Mouse (Mus musculus) liver, embryonic 14.5 days (tissue): Measurements from ENCODE around the gene F12. TPM values are rescaled to one million over a fixed set of nuclear protein-coding genes. Genes with fewer than 3 reads are reported as not detected.

ENCODE experiments used
- ATAC-seq: fragments of 200-750 bp; cut with Nextera tagmentation; 2 replicates; pipeline ENCODE4 v1.8.0; 2017; ENCODE audit warnings: moderate number of reproducible peaks, mild to moderate bottlenecking, moderate library complexity; ENCODE audit not compliant: insufficient read depth
- DNase-seq, 3 experiments: peaks; one replicate each; pipeline ENCODE4 v3.0.0-alpha.2; 2012 to 2013; ENCODE audit warnings: low read depth in 3 of 3, low spot score in 3 of 3
- H3K27ac ChIP-seq: fragments of 300-500 bp; sonication (generic); 2 replicates; pipeline ENCODE4 v1.5.1; 2014; ENCODE audit warnings: moderate library complexity, mild to moderate bottlenecking, control low read depth, inconsistent platforms
- H3K27me3 ChIP-seq: fragments of 300-500 bp; sonication (generic); 2 replicates; pipeline ENCODE4 v1.6.1; 2014; ENCODE audit warnings: mild to moderate bottlenecking, low read length, moderate library complexity; ENCODE audit not compliant: control insufficient read depth, insufficient read depth
- H3K36me3 ChIP-seq: fragments of 300-500 bp; sonication (generic); replicated peaks from 2 replicates; pipeline ENCODE4 v1.6.1; 2014; ENCODE audit warnings: low read depth; ENCODE audit not compliant: control insufficient read depth, insufficient read depth
- H3K4me1 ChIP-seq, 2 experiments: fragments of 200-500 bp in 1 of 2; fragments of 300-500 bp in 1 of 2; sonication (generic) in 1 of 2; replicated peaks; 2 replicates each; pipeline ENCODE4 v1.6.1; 2012 to 2014; ENCODE audit warnings: antibody characterized with exemption in 1 of 2, inconsistent platforms in 1 of 2, low read length in 1 of 2; ENCODE audit not compliant: control insufficient read depth in 2 of 2, insufficient read depth in 2 of 2
- H3K4me2 ChIP-seq: fragments of 300-500 bp; sonication (generic); 2 replicates; pipeline ENCODE4 v1.6.1; 2014; ENCODE audit warnings: low read depth, mild to moderate bottlenecking, control low read depth, moderate library complexity
- H3K4me3 ChIP-seq, 2 experiments: fragments of 200-500 bp in 1 of 2; fragments of 300-500 bp in 1 of 2; sonication (generic) in 1 of 2; 2 replicates each; pipeline ENCODE4 v1.5.1; 2012 to 2014; ENCODE audit warnings: low read depth in 2 of 2, low read length in 2 of 2, mild to moderate bottlenecking in 2 of 2, control low read depth in 1 of 2, inconsistent platforms in 1 of 2, moderate library complexity in 1 of 2; ENCODE audit not compliant: insufficient read depth in 1 of 2
- H3K9ac ChIP-seq: fragments of 300-500 bp; sonication (generic); replicated peaks from 2 replicates; pipeline ENCODE4 v1.6.1; 2014; ENCODE audit warnings: mild to moderate bottlenecking, control low read depth, moderate library complexity
- H3K9me3 ChIP-seq: fragments of 300-500 bp; sonication (generic); 2 replicates; pipeline ENCODE4 v1.6.1; 2016; ENCODE audit warnings: low read length, mixed read lengths; ENCODE audit not compliant: control insufficient read depth
- CTCF ChIP-seq: IDR thresholded peaks from 2 replicates; pipeline ENCODE4 v1.5.1; 2016; ENCODE audit warnings: antibody characterized with exemption, low read depth, control low read depth
- EP300 ChIP-seq: IDR thresholded peaks from 2 replicates; pipeline ENCODE4 v1.6.1; 2016; ENCODE audit warnings: antibody characterized with exemption, low read depth
- WGBS: fragments of 180-500 bp; shearing (Covaris S2); extraction: QIAGEN DNeasy Blood & Tissue Kit; methylation state at CpG from one replicate; pipeline ENCODE4 v1.1.7; 2014; ENCODE audit not compliant: insufficient replicate concordance; 5-methylcytosine and 5-hydroxymethylcytosine counted together
- microRNA-seq: library from miRNA; unstranded; fragments of <30 nt; microRNA quantifications from one replicate; pipeline ENCODE4, GENCODE M21; 2016
- polyA plus RNA-seq, 2 experiments: library from polyadenylated mRNA; depleted of rRNA in 1 of 2; stranded (reverse) in 1 of 2; unstranded in 1 of 2; fragments of >200 nt; fragmentation: Nextera tagmentation in 1 of 2; extraction: Ambion mirVana in 1 of 2; gene quantifications; 2 replicates each; pipeline versions ENCODE4 v1.2.1 to v1.2.3; 2012 to 2014

F12 gene
- polyA plus RNA-seq, 2 experiments, result 53.4 to 72.0 TPM

DNA sequence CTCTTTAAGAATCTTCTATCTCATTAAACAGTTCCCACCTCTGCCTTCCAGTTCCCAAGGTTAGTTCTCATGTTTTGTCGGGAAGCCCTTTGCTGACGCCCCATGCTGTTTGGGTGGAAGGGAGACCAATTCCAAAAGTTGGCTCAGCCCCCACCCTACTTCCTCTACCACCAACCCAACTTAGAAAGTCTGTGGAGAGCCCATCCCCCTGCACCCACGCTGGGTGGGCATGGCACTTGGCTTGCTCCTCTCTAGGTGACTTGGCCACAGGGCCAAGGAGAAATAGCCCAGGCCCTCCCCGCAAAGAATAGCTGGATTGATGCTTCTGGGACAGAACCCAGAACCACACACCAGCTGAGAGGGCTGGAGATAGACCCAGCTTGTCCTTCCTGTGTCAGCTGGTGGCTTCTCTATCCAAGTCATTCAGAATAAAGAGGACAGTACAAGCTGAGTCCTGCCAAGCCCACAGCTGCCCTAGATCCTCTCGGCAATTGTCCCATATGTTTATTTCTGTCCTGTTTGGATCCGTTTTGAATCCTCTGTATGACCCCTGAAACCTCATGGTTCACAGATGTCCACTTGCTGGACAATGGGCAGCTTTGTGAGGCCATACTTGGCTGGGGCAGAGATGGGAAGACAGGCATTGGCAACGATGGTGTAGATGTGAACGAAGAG, 55.4 kb downstream of the F12 start:
- H3K9me3 ChIP-seq, result no peaks in the 10 kb centered on the region
- WGBS, result 59% methylated on average over 8 of the region's 8 CpGs
- H3K27me3 ChIP-seq, result no peaks in the 10 kb centered on the region
- H3K4me3 ChIP-seq, result no peak overlapping the region
- H3K4me1 ChIP-seq, result peaks cover 24 to 28% of the 10 kb centered on the region in 2 experiments
- TF ChIP-seq EP300 (no peak), CTCF (no peak)
- no peaks in the 10 kb centered on the region for H3K36me3 ChIP-seq
- no peak overlapping the region for H3K27ac ChIP-seq
- H3K4me2 ChIP-seq, result peak overlapping the region; percentile 59
- no peak overlapping the region for H3K9ac ChIP-seq
- no peak for ATAC-seq
- DNase-seq, result no peak

DNA sequence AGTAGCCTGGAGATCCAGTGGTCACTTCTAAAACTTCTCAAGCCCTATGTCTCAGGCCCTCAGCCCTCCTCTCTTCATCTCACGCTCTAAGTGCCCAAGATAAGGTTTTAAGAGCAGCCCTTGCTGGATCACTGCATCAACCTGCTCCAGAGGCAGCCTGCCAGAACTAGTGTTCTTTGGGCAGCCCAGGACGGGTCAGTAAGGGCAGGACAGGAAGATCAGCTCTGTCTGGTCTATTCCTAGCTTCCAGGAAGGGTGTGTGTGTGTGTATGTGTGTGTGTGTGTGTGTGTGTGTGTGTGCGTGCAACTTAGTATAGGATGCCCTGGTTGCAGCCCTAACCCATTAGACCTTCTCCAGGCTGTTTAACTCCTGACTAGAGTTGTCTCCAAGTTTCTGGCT, 56.4 kb downstream of the F12 start:
- 30% methylated on average over 3 of the region's 3 CpGs for WGBS
- H3K9ac ChIP-seq, result peak overlapping the region; percentile 6; the same call in 1 of the 2 replicates
- ATAC-seq, result peak; percentile 20; the same call in 1 of the 2 replicates

DNA sequence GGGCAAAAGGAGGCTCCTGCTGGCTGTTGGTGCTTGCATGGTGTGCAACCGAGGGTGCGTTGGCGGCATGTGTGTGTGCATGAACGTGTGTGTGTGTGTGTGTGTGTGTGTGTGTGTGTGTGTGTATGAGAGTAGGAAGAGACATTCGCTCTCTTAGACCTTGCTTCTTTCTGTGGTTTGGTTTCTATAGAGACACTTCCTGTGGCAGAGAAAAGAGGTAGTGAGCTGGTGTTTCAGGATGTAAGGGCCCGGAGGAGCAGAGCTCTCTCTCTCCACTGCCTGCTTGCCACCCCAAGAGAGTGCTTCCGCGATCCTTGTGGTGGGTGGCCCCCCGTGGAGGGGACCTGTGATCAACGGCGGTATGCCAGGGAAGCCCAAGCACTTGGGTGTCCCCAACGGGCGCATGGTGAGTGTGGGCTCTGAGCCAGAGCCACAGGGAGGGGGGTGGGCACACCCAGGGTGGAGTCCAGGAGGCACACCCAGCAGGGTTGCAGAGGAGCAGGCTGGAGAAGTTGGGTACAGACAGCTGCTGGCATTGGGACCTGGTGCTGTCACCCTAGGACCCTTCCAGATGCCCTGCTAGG, 57.0 kb downstream of the F12 start, which contains the start of gene Rgs14:
TSS of gene Rgs14 (plus strand) at position 202 of the 584 bp plus-strand sequence.
- H3K27ac ChIP-seq, result no peak within 1 kb of the TSS
- ATAC-seq, result peak; percentile 85
- H3K9ac ChIP-seq, result peak within 1 kb of the TSS; percentile 6
- H3K9me3 ChIP-seq, result no peaks in the 10 kb centered on the region
- H3K4me3 ChIP-seq, result peak within 1 kb of the TSS; percentile 31 to 44
- WGBS, result 8% methylated on average over 13 of the region's 13 CpGs
- peak within 1 kb of the TSS; percentile 59 for H3K4me2 ChIP-seq
- no peaks in the 10 kb centered on the region for H3K27me3 ChIP-seq
- TF ChIP-seq CTCF (no peak), EP300 (no peak)
- H3K36me3 ChIP-seq, result no peaks in the 10 kb centered on the region
- H3K4me1 ChIP-seq, result peaks cover 24 to 28% of the 10 kb centered on the region in 2 experiments
- DNase-seq, result peak in 1 of 3 experiments; percentile 27

More for the DNA sequence above, 56.4 kb downstream of the F12 start:
- TF ChIP-seq CTCF, result no peak
- Histone ChIP-seq H3K27me3 (no peaks in the 10 kb centered on the region), H3K4me3 (peak overlapping the region; percentile 31 to 44), H3K9me3 (no peaks in the 10 kb centered on the region), H3K36me3 (no peaks in the 10 kb centered on the region), H3K27ac (no peak overlapping the region), H3K4me1 (peaks cover 24 to 28% of the 10 kb centered on the region in 2 experiments), H3K4me2 (peak overlapping the region; percentile 59)
- no peak for DNase-seq

DNA sequence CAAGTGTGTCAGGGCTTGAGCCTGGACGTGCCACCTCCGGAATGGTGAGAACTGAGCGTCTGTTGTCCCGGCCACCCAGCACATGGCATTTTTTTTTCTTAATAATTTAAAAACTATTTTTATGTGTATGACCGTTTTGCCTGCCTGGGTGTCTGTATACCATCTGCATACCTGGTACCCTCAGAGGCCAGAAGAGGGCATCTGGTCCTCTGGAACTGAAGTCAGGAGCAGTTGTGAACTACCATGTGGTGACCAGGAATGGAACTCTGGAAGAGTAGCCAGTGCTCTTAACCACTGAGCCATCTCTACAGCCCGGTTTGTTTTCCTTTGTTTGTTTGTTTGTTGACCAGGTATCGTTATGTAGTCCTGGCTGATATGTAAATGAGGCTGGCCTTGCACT, 58.2 kb downstream of the F12 start:
- H3K27me3 ChIP-seq, result no peaks in the 10 kb centered on the region
- TF ChIP-seq CTCF, result no peak
- no peak for TF ChIP-seq EP300
- WGBS, result 70% methylated on average over 7 of the region's 7 CpGs
- H3K4me1 ChIP-seq, result peaks cover 24 to 28% of the 10 kb centered on the region in 2 experiments
- H3K9me3 ChIP-seq, result no peaks in the 10 kb centered on the region
- H3K4me3 ChIP-seq, result no peak overlapping the region
- no peaks in the 10 kb centered on the region for H3K36me3 ChIP-seq
- ATAC-seq (no peak), DNase-seq (no peak)
- H3K27ac ChIP-seq, result no peak overlapping the region
- no peak overlapping the region for H3K9ac ChIP-seq
- no peak overlapping the region for H3K4me2 ChIP-seq

Small RNA genes within 50 kb of the gene (microRNA-seq; reads per million reads assigned to microRNA genes)
- gene Mir6943, result not detected

Other genes starting within 250 kb of the F12 start
- 7.0 and 8.0 TPM in 2 replicates for gene Nsd1, start 217.0 kb downstream of the F12 start, polyA plus RNA-seq (2012; rRNA removed)
- gene Nsd1, start 217.0 kb downstream of the F12 start, polyA plus RNA-seq (2014; fragmentation: Nextera tagmentation; extraction: Ambion mirVana), result 13.8 and 15.8 TPM in 2 replicates
- 129 and 130 TPM in 2 replicates for gene Prelid1, start 106.3 kb downstream of the F12 start, polyA plus RNA-seq (2012; rRNA removed)
- gene Prelid1, start 106.3 kb downstream of the F12 start, polyA plus RNA-seq (2014; fragmentation: Nextera tagmentation; extraction: Ambion mirVana), result 230 and 238 TPM in 2 replicates
- 42.3 and 47.1 TPM in 2 replicates for gene Rab24, start 104.8 kb downstream of the F12 start, polyA plus RNA-seq (2012; rRNA removed)
- gene Rab24, start 104.8 kb downstream of the F12 start, polyA plus RNA-seq (2014; fragmentation: Nextera tagmentation; extraction: Ambion mirVana), result 43.9 and 50.7 TPM in 2 replicates
- gene Mxd3, start 97.0 kb downstream of the F12 start, polyA plus RNA-seq (2012; rRNA removed), result 32.6 and 32.8 TPM in 2 replicates
- gene Mxd3, start 97.0 kb downstream of the F12 start, polyA plus RNA-seq (2014; fragmentation: Nextera tagmentation; extraction: Ambion mirVana), result 23.5 and 26.3 TPM in 2 replicates
- 34.6 and 35.3 TPM in 2 replicates for gene Lman2, start 64.0 kb downstream of the F12 start, polyA plus RNA-seq (2012; rRNA removed)
- 50.3 and 51.6 TPM in 2 replicates for gene Lman2, start 64.0 kb downstream of the F12 start, polyA plus RNA-seq (2014; fragmentation: Nextera tagmentation; extraction: Ambion mirVana)
- gene Rgs14, start 57.1 kb downstream of the F12 start, polyA plus RNA-seq (2012; rRNA removed), result 1.4 and 1.6 TPM in 2 replicates
- gene Rgs14, start 57.1 kb downstream of the F12 start, polyA plus RNA-seq (2014; fragmentation: Nextera tagmentation; extraction: Ambion mirVana), result 1.3 and 1.7 TPM in 2 replicates
- 0.01 TPM in 1 of 2 replicates, not detected in the other for gene Slc34a1, start 28.6 kb downstream of the F12 start, polyA plus RNA-seq (2012; rRNA removed)
- gene Slc34a1, start 28.6 kb downstream of the F12 start, polyA plus RNA-seq (2014; fragmentation: Nextera tagmentation; extraction: Ambion mirVana), result not detected in 2 replicates
- not detected in 2 replicates for gene Pfn3, start 11.6 kb downstream of the F12 start, polyA plus RNA-seq (2012; rRNA removed)
- gene Pfn3, start 11.6 kb downstream of the F12 start, polyA plus RNA-seq (2014; fragmentation: Nextera tagmentation; extraction: Ambion mirVana), result not detected in 2 replicates
- gene Grk6, start 18.3 kb upstream of the F12 start, polyA plus RNA-seq (2012; rRNA removed), result 21.0 and 26.1 TPM in 2 replicates
- 22.6 and 25.7 TPM in 2 replicates for gene Grk6, start 18.3 kb upstream of the F12 start, polyA plus RNA-seq (2014; fragmentation: Nextera tagmentation; extraction: Ambion mirVana)
- 0.32 and 0.62 TPM in 2 replicates for gene Prr7, start 37.5 kb upstream of the F12 start, polyA plus RNA-seq (2012; rRNA removed)
- gene Prr7, start 37.5 kb upstream of the F12 start, polyA plus RNA-seq (2014; fragmentation: Nextera tagmentation; extraction: Ambion mirVana), result 0.14 TPM in 1 of 2 replicates, not detected in the other
- gene Dbn1, start 61.3 kb upstream of the F12 start, polyA plus RNA-seq (2012; rRNA removed), result 5.1 and 5.3 TPM in 2 replicates
- 3.7 and 4.1 TPM in 2 replicates for gene Dbn1, start 61.3 kb upstream of the F12 start, polyA plus RNA-seq (2014; fragmentation: Nextera tagmentation; extraction: Ambion mirVana)
- 11.5 and 13.7 TPM in 2 replicates for gene Pdlim7, start 86.9 kb upstream of the F12 start, polyA plus RNA-seq (2012; rRNA removed)
- 15.3 and 18.6 TPM in 2 replicates for gene Pdlim7, start 86.9 kb upstream of the F12 start, polyA plus RNA-seq (2014; fragmentation: Nextera tagmentation; extraction: Ambion mirVana)
- gene Dok3, start 102.5 kb upstream of the F12 start, polyA plus RNA-seq (2012; rRNA removed), result 4.7 and 4.8 TPM in 2 replicates
- 2.9 and 3.0 TPM in 2 replicates for gene Dok3, start 102.5 kb upstream of the F12 start, polyA plus RNA-seq (2014; fragmentation: Nextera tagmentation; extraction: Ambion mirVana)
- 18.9 and 29.4 TPM in 2 replicates for gene Ddx41, start 109.9 kb upstream of the F12 start, polyA plus RNA-seq (2012; rRNA removed)
- 23.6 and 27.0 TPM in 2 replicates for gene Ddx41, start 109.9 kb upstream of the F12 start, polyA plus RNA-seq (2014; fragmentation: Nextera tagmentation; extraction: Ambion mirVana)
- 18.3 and 20.9 TPM in 2 replicates for gene Fam193b, start 144.3 kb upstream of the F12 start, polyA plus RNA-seq (2012; rRNA removed)
- gene Fam193b, start 144.3 kb upstream of the F12 start, polyA plus RNA-seq (2014; fragmentation: Nextera tagmentation; extraction: Ambion mirVana), result 4.0 and 5.0 TPM in 2 replicates
- 36.9 and 58.3 TPM in 2 replicates for gene Tmed9, start 146.9 kb upstream of the F12 start, polyA plus RNA-seq (2012; rRNA removed)
- gene Tmed9, start 146.9 kb upstream of the F12 start, polyA plus RNA-seq (2014; fragmentation: Nextera tagmentation; extraction: Ambion mirVana), result 19.5 and 20.7 TPM in 2 replicates
- 5.5 and 5.8 TPM in 2 replicates for gene B4galt7, start 173.1 kb upstream of the F12 start, polyA plus RNA-seq (2012; rRNA removed)
- 1.8 and 1.9 TPM in 2 replicates for gene B4galt7, start 173.1 kb upstream of the F12 start, polyA plus RNA-seq (2014; fragmentation: Nextera tagmentation; extraction: Ambion mirVana)
- gene Caml, start 196.2 kb upstream of the F12 start, polyA plus RNA-seq (2012; rRNA removed), result 7.4 and 12.4 TPM in 2 replicates
- gene Caml, start 196.2 kb upstream of the F12 start, polyA plus RNA-seq (2014; fragmentation: Nextera tagmentation; extraction: Ambion mirVana), result 13.4 and 13.5 TPM in 2 replicates
- gene Ddx46, start 208.2 kb upstream of the F12 start, polyA plus RNA-seq (2012; rRNA removed), result 9.8 and 19.3 TPM in 2 replicates
- gene Ddx46, start 208.2 kb upstream of the F12 start, polyA plus RNA-seq (2014; fragmentation: Nextera tagmentation; extraction: Ambion mirVana), result 17.4 and 19.2 TPM in 2 replicates